Mouse (Mus musculus) left cerebral cortex, adult 11 months (tissue): ENCODE measurements around the gene Pltp.
A peak's percentile ranks its signal among the peaks of the same experiment; 100 is the strongest.
"Not testable (repeated sequence)": the region's sequence is repeated elsewhere in the genome, so short reads cannot be mapped to it uniquely, and the experiment has no call there.

Source experiments
- DNase-seq: peaks from one replicate; pipeline ENCODE4 v3.0.0; 2022; ENCODE audit warnings: low spot score

The Pltp gene

GRCm38 (mm10) chr2:164804533-164805331 is 52.8 kb downstream of the Pltp start, which contains the start of the genes Acot8 and Zswim3:
Gene Acot8, minus strand, starts transcription at chr2:164804882.
Gene Zswim3, plus strand, starts transcription at chr2:164805098.
- DNase-seq: peak; percentile 98

- DNase-seq: no peak
Measured at GRCm38 (mm10) chr2:164803921-164804313, 53.6 kb downstream of the Pltp start.

- no peak for DNase-seq
Measured at GRCm38 (mm10) chr2:164803201-164803920, 54.1 kb downstream of the Pltp start.

GRCm38 (mm10) chr2:164800252-164801004 is 57.1 kb downstream of the Pltp start:
- DNase-seq: no peak

- not testable (repeated sequence) for DNase-seq
Measured at GRCm38 (mm10) chr2:164798554-164798953, 59.0 kb downstream of the Pltp start.

- no peak for DNase-seq
Measured at GRCm38 (mm10) chr2:164795868-164796267, 61.6 kb downstream of the Pltp start.

- DNase-seq: peak; percentile 66
Measured at GRCm38 (mm10) chr2:164794293-164794692, 63.2 kb downstream of the Pltp start.

- DNase-seq: no peak
Measured at GRCm38 (mm10) chr2:164793772-164794171, 63.7 kb downstream of the Pltp start.

GRCm38 (mm10) chr2:164793236-164793635 is 64.3 kb downstream of the Pltp start:
- DNase-seq: no peak

- no peak for DNase-seq
Measured at GRCm38 (mm10) chr2:164792400-164793190, 64.9 kb downstream of the Pltp start.

- no peak for DNase-seq
Measured at GRCm38 (mm10) chr2:164791841-164792261, 65.7 kb downstream of the Pltp start.

- no peak for DNase-seq
Measured at GRCm38 (mm10) chr2:164790451-164790850, 67.1 kb downstream of the Pltp start.
